Mouse (Mus musculus): ENCODE data around the gene Notch4.

Notch4 gene

GRCm38 (mm10) chr17:34626773-34627092 lies 62.7 kb downstream of the Notch4 start:
- no peak for DNase-seq (ENCODE audit: low read depth, low spot score)

- no peak for DNase-seq (ENCODE audit: low read depth, low spot score)
Observed at GRCm38 (mm10) chr17:34627093-34627942, 63.2 kb downstream of the Notch4 start.

DNA sequence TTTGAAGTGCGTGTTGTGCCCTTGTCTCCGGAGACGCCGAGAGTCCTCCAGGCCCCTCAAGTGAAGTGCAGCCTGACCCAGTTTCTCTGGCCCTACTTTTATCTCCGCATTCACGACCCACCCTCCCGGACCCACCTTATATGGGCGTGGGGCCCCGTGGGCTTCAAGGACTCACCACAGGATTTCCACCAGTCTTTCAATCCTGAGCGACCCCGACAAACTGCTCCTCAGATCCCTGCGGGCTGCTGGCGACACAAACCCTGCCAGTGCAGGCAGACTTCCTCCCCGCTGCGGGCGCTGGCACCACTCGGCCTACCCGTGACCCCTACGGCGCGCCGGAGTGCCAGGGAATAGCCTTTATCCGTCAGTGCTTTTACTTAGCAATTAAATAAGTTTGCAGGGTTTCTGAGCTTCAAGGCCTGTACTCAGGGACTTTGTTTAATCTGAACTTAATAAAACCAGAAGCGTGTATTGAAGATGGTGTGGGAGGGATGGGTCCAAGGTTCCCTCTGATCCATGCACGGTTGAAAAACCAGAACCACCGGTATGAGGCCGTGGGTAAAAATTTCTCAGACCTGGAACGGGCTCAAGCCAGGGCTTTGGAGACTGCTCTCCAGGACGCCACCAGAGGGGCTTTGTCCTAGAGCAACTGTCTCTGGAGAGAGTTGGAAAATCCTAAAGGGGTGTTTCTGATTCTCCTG lies 64.0 kb downstream of the Notch4 start, which contains the start of gene Ppt2:
Gene Ppt2 (minus strand): TSS at position 568 of the 701 bp plus-strand sequence.
- no peak for DNase-seq (ENCODE audit: low read depth, low spot score)

DNA sequence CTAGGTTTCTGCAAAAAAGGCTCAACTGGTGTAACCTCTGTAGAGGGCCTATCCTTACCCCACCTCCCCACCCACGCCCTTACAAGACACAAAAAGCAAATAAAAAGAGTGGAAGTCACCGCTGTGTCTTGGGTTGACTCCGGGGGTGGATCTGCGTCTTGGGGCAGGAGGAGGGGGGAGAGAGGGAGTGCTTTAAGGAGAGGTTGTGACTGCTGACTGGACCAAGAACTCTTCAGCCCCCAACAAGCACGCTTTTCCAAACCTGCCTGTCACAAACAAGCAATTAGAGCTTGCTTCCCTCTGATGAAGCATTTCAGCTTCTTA lies 64.5 kb downstream of the Notch4 start:
- DNase-seq (ENCODE audit: low read depth, low spot score): no peak

GRCm38 (mm10) chr17:34629221-34629751 lies 65.2 kb downstream of the Notch4 start, which contains the start of gene Prrt1:
Gene Prrt1 (plus strand): TSS chr17:34629533.
- DNase-seq (ENCODE audit: low read depth, low spot score): no peak

DNA sequence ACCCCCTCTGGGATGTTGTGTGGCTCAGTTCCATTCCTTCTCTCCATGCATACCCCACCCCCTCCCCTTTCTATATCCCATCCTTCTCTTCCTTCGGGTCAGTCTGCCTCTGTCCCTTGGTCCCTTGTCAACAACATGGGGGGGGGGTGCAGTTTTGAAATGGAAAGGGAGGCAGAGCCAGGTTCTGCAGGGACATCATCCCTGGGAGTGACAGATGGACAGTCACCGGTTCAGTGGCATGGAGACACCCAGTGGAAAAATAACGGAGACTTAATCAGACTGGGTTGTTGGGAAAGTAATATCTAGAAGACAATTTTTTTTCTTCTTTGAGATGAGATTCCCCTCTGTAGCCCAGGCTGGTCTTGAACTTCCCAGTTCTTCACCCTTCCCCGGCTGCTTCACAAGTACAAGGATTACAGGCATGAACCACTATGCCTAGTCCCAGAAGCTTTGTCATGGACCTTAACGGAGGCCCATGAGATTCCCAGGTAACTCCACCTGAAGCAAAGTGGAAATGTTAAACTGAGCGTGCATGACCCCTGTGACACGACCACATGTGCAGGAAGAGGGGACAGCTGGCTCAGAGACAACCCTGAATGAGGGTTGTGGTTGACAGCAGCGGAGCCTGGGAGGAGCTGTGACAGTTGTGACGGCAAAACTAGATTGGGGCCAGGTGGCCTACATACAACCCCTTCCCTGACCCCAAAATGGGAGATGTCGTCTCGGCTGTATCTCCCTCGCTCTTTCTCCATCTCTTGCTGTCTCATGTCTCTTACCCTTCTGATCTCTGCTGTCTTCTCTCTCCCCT lies 65.9 kb downstream of the Notch4 start:
- DNase-seq (ENCODE audit: low read depth, low spot score): no peak

DNA sequence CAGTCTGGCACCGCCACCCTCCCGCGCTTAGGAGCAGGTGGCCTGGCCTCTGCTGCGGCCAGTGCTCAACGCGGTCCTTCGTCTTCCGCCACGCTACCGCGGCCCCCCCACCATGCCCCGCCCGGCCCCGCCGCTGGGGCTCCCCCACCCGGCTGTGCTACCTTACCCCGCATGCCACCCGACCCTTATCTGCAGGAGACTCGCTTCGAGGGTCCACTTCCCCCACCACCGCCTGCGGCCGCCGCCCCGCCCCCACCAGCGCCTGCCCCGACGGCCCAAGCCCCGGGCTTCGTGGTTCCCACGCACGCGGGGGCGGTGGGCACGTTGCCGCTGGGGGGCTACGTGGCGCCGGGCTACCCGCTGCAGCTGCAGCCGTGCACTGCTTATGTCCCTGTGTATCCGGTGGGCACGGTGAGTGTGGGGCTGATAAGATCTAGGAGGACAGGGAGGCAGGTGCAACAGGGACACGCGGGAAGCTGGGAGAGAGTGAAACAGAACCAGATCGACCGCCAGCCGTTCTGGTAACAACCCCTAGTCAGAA lies 66.8 kb downstream of the Notch4 start:
- DNase-seq (ENCODE audit: low read depth, low spot score): no peak

DNA sequence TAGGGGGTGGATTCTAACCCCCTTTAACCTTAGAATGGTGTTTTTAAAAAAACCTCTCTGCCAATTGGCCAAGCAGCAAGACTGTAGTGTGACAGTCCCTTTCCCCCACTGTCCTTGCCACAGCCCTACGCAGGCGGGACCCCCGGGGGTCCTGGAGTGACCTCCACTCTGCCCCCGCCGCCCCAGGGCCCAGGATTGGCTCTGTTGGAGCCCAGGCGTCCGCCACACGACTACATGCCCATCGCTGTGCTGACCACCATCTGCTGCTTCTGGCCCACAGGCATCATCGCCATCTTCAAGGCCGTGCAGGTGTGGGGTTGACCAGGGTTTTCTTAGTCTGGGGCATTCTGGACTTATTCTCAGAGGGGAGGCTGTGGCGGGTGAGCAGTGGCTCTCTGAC lies 67.6 kb downstream of the Notch4 start:
- DNase-seq (ENCODE audit: low read depth, low spot score): no peak

GRCm38 (mm10) chr17:34632261-34632691 lies 68.2 kb downstream of the Notch4 start:
- DNase-seq (ENCODE audit: low read depth, low spot score): peak; percentile 79

GRCm38 (mm10) chr17:34635671-34636070 lies 71.6 kb downstream of the Notch4 start:
- no peak for DNase-seq (ENCODE audit: low read depth, low spot score)

GRCm38 (mm10) chr17:34637459-34637858 lies 73.4 kb downstream of the Notch4 start:
- DNase-seq (ENCODE audit: low read depth, low spot score): no peak
